Mouse (Mus musculus) gastrocnemius, adult 18-20 months (tissue): ENCODE results near the gene Gpc6. TPM values are rescaled to one million over a fixed set of nuclear protein-coding genes. Genes with fewer than 3 reads are reported as not detected.

Source experiments
- DNase-seq: peaks from one replicate; pipeline ENCODE4 v3.0.0; 2021; ENCODE audit warnings: low spot score
- total RNA-seq, 2 experiments: library from RNA; stranded (reverse); gene quantifications; 2 replicates each; pipeline ENCODE4 v1.2.3; 2021

The Gpc6 gene
- total RNA-seq, 2 experiments from 2014 or later = 1.5 to 2.6 TPM

- no peak for DNase-seq
These were observed 130.0 kb downstream of the Gpc6 start for GRCm38 (mm10) chr14:117055134-117055533.

- no peak for DNase-seq
These were observed 136.0 kb downstream of the Gpc6 start for GRCm38 (mm10) chr14:117061078-117061477.

- DNase-seq = no peak
These were observed 136.4 kb downstream of the Gpc6 start for GRCm38 (mm10) chr14:117061527-117061926.

- no peak for DNase-seq
These were observed 143.1 kb downstream of the Gpc6 start for GRCm38 (mm10) chr14:117068179-117068578.

- no peak for DNase-seq
These were observed 145.5 kb downstream of the Gpc6 start for GRCm38 (mm10) chr14:117070470-117071085.

- DNase-seq = no peak
These were observed 168.5 kb downstream of the Gpc6 start for GRCm38 (mm10) chr14:117093586-117093985.

GRCm38 (mm10) chr14:117106900-117107299, 181.8 kb downstream of the Gpc6 start:
- DNase-seq = no peak

- DNase-seq = no peak
These were observed 188.0 kb downstream of the Gpc6 start for GRCm38 (mm10) chr14:117113153-117113552.

GRCm38 (mm10) chr14:117122036-117122435, 196.9 kb downstream of the Gpc6 start:
- DNase-seq = no peak

GRCm38 (mm10) chr14:117130334-117130733, 205.2 kb downstream of the Gpc6 start:
- no peak for DNase-seq

GRCm38 (mm10) chr14:117131324-117131723, 206.2 kb downstream of the Gpc6 start:
- DNase-seq = no peak

- no peak for DNase-seq
These were observed 216.1 kb downstream of the Gpc6 start for GRCm38 (mm10) chr14:117141077-117141848.

GRCm38 (mm10) chr14:117146089-117146488, 221.0 kb downstream of the Gpc6 start:
- DNase-seq = no peak

- DNase-seq = no peak
These were observed 221.6 kb downstream of the Gpc6 start for GRCm38 (mm10) chr14:117146665-117147064.

GRCm38 (mm10) chr14:117151621-117152020, 226.5 kb downstream of the Gpc6 start:
- no peak for DNase-seq

- DNase-seq = no peak
These were observed 230.9 kb downstream of the Gpc6 start for GRCm38 (mm10) chr14:117155884-117156465.

GRCm38 (mm10) chr14:117157426-117157825, 232.3 kb downstream of the Gpc6 start:
- no peak for DNase-seq

GRCm38 (mm10) chr14:117166350-117166749, 241.2 kb downstream of the Gpc6 start:
- no peak for DNase-seq

- no peak for DNase-seq
These were observed 268.2 kb downstream of the Gpc6 start for GRCm38 (mm10) chr14:117193364-117193763.

- no peak for DNase-seq
These were observed 276.9 kb downstream of the Gpc6 start for GRCm38 (mm10) chr14:117202012-117202411.

- no peak for DNase-seq
These were observed 278.8 kb downstream of the Gpc6 start for GRCm38 (mm10) chr14:117203960-117204359.

- DNase-seq = no peak
These were observed 289.3 kb downstream of the Gpc6 start for GRCm38 (mm10) chr14:117214373-117214772.

GRCm38 (mm10) chr14:117226920-117227319, 301.8 kb downstream of the Gpc6 start:
- no peak for DNase-seq
